Mouse (Mus musculus): Measurements from ENCODE around the gene Tln2.

DNA sequence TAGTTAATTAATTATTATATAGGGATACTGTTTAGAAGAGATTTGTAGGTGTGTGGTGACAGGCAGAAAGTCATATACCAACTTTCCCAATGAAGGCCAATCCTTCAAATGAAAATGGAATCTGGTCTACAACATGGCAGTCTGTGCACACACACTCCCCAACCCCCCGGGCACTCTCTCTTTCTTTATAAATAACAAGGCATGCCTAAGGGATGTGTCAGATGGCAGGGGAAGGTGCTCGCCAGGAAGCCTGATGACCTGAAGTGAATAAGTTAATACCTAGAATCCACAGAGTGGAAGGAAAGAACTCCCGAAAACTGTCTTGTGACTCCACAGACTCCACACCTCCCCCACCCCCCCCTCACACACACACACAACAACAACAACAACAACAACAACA, 228.2 kb downstream of the Tln2 start:
- TF ChIP-seq CTCF (IDR thresholded peaks at IDR 0.05; ENCODE audit: control insufficient read depth, insufficient read depth, insufficient read length) (no peak), CEBPB (IDR thresholded peaks at IDR 0.05; ENCODE audit: low read depth) (no peak)

All from C2C12 (cell line).